7 mouse cellular contexts compared by ENCODE assay signal in genomic region chr12:83045001-83045531, GRCm38 (mm10).
A peak's percentile ranks its signal among the peaks of the same experiment; 100 is the strongest.
DNase-seq lines count a peak whose midpoint lies in the region; ATAC-seq lines count a peak whose summit lies in the region.

No protein-coding gene starts in this region.

- H3K9me3 ChIP-seq in forebrain, embryonic 10.5 days: no peaks in the 10 kb centered on the region
- no peaks in the 10 kb centered on the region for H3K9me3 ChIP-seq in hindbrain, embryonic 12.5 days (replicated peaks)

- DNase-seq in lung, postnatal 36 days: peak; percentile 4
- no peak for DNase-seq in lung, postnatal 14 days
- DNase-seq in forebrain, embryonic 10.5 days (ENCODE audit: extremely low spot score, low spot score): no peak
- DNase-seq in left cerebral cortex, postnatal 14 days (ENCODE audit: low spot score in 2 of 2): peak; percentile 52 to 58
- DNase-seq in spleen, postnatal 10 days (ENCODE audit: low spot score in 2 of 2): no peak

- ATAC-seq in hindbrain, embryonic 12.5 days (ENCODE audit: low FRiP score): peak; percentile 32
- ATAC-seq in megakaryocyte-erythroid progenitor cell, adult 5-6 weeks (replicated peaks; ENCODE audit: low FRiP score, low TSS enrichment, poor library complexity, severe bottlenecking): no peak

- H3K27ac ChIP-seq in forebrain, embryonic 10.5 days: peak overlapping the region; percentile 35; the same call in 1 of the 2 replicates
- H3K27ac ChIP-seq in hindbrain, embryonic 12.5 days: peak overlapping the region; percentile 82

- WGBS in forebrain, embryonic 10.5 days: 59% methylated on average over 12 of the region's 12 CpGs
- WGBS in hindbrain, embryonic 12.5 days: 41% methylated on average over 12 of the region's 12 CpGs

- no peak overlapping the region for H3K9ac ChIP-seq in hindbrain, embryonic 12.5 days

- intact Hi-C loops in left cerebral cortex, postnatal 14 days (cut with DNase I): no loop called here

- H3K4me1 ChIP-seq in forebrain, embryonic 10.5 days: peaks cover 37% of the 10 kb centered on the region
- peaks cover 27% of the 10 kb centered on the region for H3K4me1 ChIP-seq in hindbrain, embryonic 12.5 days

- H3K27me3 ChIP-seq in forebrain, embryonic 10.5 days (ENCODE audit: poor library complexity, severe bottlenecking): peaks cover 28% of the 10 kb centered on the region
- no peaks in the 10 kb centered on the region for H3K27me3 ChIP-seq in hindbrain, embryonic 12.5 days

- H3K36me3 ChIP-seq in forebrain, embryonic 10.5 days (replicated peaks): no peaks in the 10 kb centered on the region
- no peaks in the 10 kb centered on the region for H3K36me3 ChIP-seq in hindbrain, embryonic 12.5 days

- H3K4me2 ChIP-seq in hindbrain, embryonic 12.5 days (replicated peaks): peak overlapping the region; percentile 25; the same call in 1 of the 2 replicates

- H3K4me3 ChIP-seq in forebrain, embryonic 10.5 days: peak overlapping the region; percentile 14; the same call in 1 of the 2 replicates
- no peak overlapping the region for H3K4me3 ChIP-seq in hindbrain, embryonic 12.5 days

Comparison
In these comparisons a context has a peak if more than half of its experiments do, and no peak if none do; other contexts are left out.
1. DNase-seq: peak in lung, postnatal 36 days (single experiment) and left cerebral cortex, postnatal 14 days (2 of 2); none in lung, postnatal 14 days (single experiment), forebrain, embryonic 10.5 days (single experiment) and spleen, postnatal 10 days (0 of 2).